ENCODE assay signal across 25 mouse cellular contexts in the genomic region with DNA sequence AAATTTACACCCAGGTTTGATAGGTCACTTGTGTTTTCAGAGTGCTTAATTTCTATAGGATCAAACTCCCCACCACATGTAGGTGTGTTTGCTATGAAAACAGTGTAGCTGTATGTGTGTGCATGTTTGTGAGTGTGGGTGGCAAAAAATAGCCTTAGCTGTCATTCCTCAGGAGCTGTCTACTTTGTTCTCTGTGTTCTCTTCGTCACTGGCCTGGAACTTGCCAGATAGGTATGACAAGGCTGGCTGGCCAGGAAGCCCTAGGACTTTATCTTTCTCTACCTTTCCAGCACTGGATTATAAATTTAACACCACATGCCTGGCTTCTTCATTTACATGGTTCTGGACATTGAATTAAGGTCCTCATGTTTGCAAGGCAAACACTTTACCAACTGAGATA. TPM values are rescaled to one million over a fixed set of nuclear protein-coding genes. Genes with fewer than 3 reads are reported as not detected.
DNase-seq lines count a peak whose midpoint lies in the region; ATAC-seq and TF ChIP-seq lines count a peak whose summit lies in the region.
"Had no signal": no experiment of that assay in that cellular context is flagged by ENCODE, and none has a peak within 500 bp of the region (broad histone marks: within the 10 kb centered on the region; RNA-seq: fewer than 3 reads in every experiment).

No protein-coding gene starts in this region.

- no peak for TF ChIP-seq EP300 in liver, postnatal 0 days (IDR thresholded peaks at IDR 0.05; ENCODE audit: low read depth)

- H3K4me3 ChIP-seq in heart, embryonic 11.5 days (ENCODE audit: low read depth, low read length), result no peak overlapping the region
- no peak overlapping the region for H3K4me3 ChIP-seq in liver, postnatal 0 days (ENCODE audit: low read depth, low read length)
- H3K4me3 ChIP-seq in liver, embryonic 12.5 days, result no peak overlapping the region
- no peak overlapping the region for H3K4me3 ChIP-seq in midbrain, embryonic 15.5 days
- H3K4me3 ChIP-seq: embryonic facial prominence, embryonic 13.5 days; forebrain, embryonic 13.5 days; gastrocnemius, adult 2 months; heart, embryonic 13.5 days; hindbrain, embryonic 10.5 days; intestine, embryonic 15.5 days had no signal

- H3K4me2 ChIP-seq in heart, embryonic 11.5 days, result no peak overlapping the region
- no peak overlapping the region for H3K4me2 ChIP-seq in liver, postnatal 0 days (ENCODE audit: low read depth, low read length)
- H3K4me2 ChIP-seq in liver, embryonic 12.5 days, result no peak overlapping the region
- H3K4me2 ChIP-seq in midbrain, embryonic 15.5 days, result no peak overlapping the region
- H3K4me2 ChIP-seq: embryonic facial prominence, embryonic 13.5 days; forebrain, embryonic 13.5 days; heart, embryonic 13.5 days; hindbrain, embryonic 14.5 days; intestine, embryonic 15.5 days had no signal

- no peak for ATAC-seq in heart, embryonic 11.5 days (replicated peaks; ENCODE audit: insufficient number of reproducible peaks, low FRiP score, low TSS enrichment)
- no peak for ATAC-seq in liver, postnatal 0 days
- no peak for ATAC-seq in liver, embryonic 12.5 days
- no peak for ATAC-seq in midbrain, embryonic 15.5 days (replicated peaks)
- ATAC-seq: CD4-positive, CD25-positive, alpha-beta regulatory T cell, adult 4 months; forebrain, embryonic 13.5 days; forebrain, postnatal 0 days; intestine, embryonic 15.5 days had no signal

- H3K36me3 ChIP-seq in heart, embryonic 11.5 days (ENCODE audit: control insufficient read depth, insufficient read depth, low read length), result peaks cover 3% of the 10 kb centered on the region; the same call in 1 of the 2 replicates
- 0 out of 2 replicates have a peak, but pooled peaks cover 6% of the 10 kb centered on the region for H3K36me3 ChIP-seq in liver, postnatal 0 days (replicated peaks; ENCODE audit: insufficient read depth, low read length)
- peaks cover 6% of the 10 kb centered on the region for H3K36me3 ChIP-seq in liver, embryonic 12.5 days
- H3K36me3 ChIP-seq in midbrain, embryonic 15.5 days (replicated peaks), result 0 out of 2 replicates have a peak, but pooled peaks cover 3% of the 10 kb centered on the region
- H3K36me3 ChIP-seq: intestine, embryonic 15.5 days had no signal

- no peak for TF ChIP-seq CTCF in liver, postnatal 0 days (IDR thresholded peaks at IDR 0.05; ENCODE audit: low read depth)

- intact Hi-C loops in heart, postnatal 14 days (cut with DNase I), result no loop called here

- 55% methylated on average over 1 of the region's 1 CpGs for WGBS in heart, embryonic 11.5 days (ENCODE audit: insufficient replicate concordance)
- 42% methylated on average over 1 of the region's 1 CpGs for WGBS in liver, postnatal 0 days (ENCODE audit: insufficient replicate concordance)
- WGBS in liver, embryonic 12.5 days (ENCODE audit: insufficient replicate concordance), result 37% methylated on average over 1 of the region's 1 CpGs
- 89% methylated on average over 1 of the region's 1 CpGs for WGBS in midbrain, embryonic 15.5 days

- DNase-seq in heart, adult 11 months, result peak; percentile 94
- no peak for DNase-seq in liver, postnatal 0 days
- peak; percentile 20 to 32 for DNase-seq in heart, postnatal 14 days
- DNase-seq in adrenal gland, adult 8-10 months, result no peak
- DNase-seq: adrenal gland, postnatal 10 days; B cell, adult 2 months; cerebellum, adult 18-20 months; cerebellum, adult 9-11 months; cerebellum, postnatal 36 days; forebrain, postnatal 0 days; gastrocnemius, adult 2 months; gastrocnemius, postnatal 25 days; kidney, adult 18-20 months had no signal

- H3K27me3 ChIP-seq in heart, embryonic 11.5 days (ENCODE audit: control insufficient read depth, insufficient read depth, low read length), result no peaks in the 10 kb centered on the region
- H3K27me3 ChIP-seq in liver, postnatal 0 days (ENCODE audit: insufficient read depth, low read length), result no peaks in the 10 kb centered on the region
- no peaks in the 10 kb centered on the region for H3K27me3 ChIP-seq in liver, embryonic 12.5 days (replicated peaks)
- H3K27me3 ChIP-seq in midbrain, embryonic 15.5 days (replicated peaks), result no peaks in the 10 kb centered on the region
- H3K27me3 ChIP-seq: embryonic facial prominence, embryonic 13.5 days; forebrain, embryonic 13.5 days; heart, embryonic 13.5 days; intestine, embryonic 15.5 days had no signal

- no peaks in the 10 kb centered on the region; the same call in 1 of the 2 replicates for H3K9me3 ChIP-seq in heart, embryonic 11.5 days (replicated peaks; ENCODE audit: control insufficient read depth, low read length)
- H3K9me3 ChIP-seq in liver, postnatal 0 days (ENCODE audit: low read length), result no peaks in the 10 kb centered on the region
- H3K9me3 ChIP-seq in liver, embryonic 12.5 days (replicated peaks), result no peaks in the 10 kb centered on the region
- no peaks in the 10 kb centered on the region for H3K9me3 ChIP-seq in midbrain, embryonic 15.5 days
- H3K9me3 ChIP-seq: embryonic facial prominence, embryonic 13.5 days; G1E; heart, embryonic 13.5 days; intestine, embryonic 15.5 days had no signal

- peaks cover 8% of the 10 kb centered on the region; the same call in 1 of the 2 replicates for H3K4me1 ChIP-seq in heart, embryonic 11.5 days (ENCODE audit: control insufficient read depth, insufficient read depth, low read length)
- peaks cover 37% of the 10 kb centered on the region for H3K4me1 ChIP-seq in liver, postnatal 0 days (ENCODE audit: insufficient read depth)
- H3K4me1 ChIP-seq in liver, embryonic 12.5 days, result peaks cover 22% of the 10 kb centered on the region
- H3K4me1 ChIP-seq in midbrain, embryonic 15.5 days, result 0 out of 2 replicates have a peak, but pooled peaks cover 9% of the 10 kb centered on the region
- H3K4me1 ChIP-seq: hindbrain, embryonic 10.5 days had no signal

- no peak overlapping the region for H3K27ac ChIP-seq in heart, embryonic 11.5 days (ENCODE audit: low read depth, low read length)
- peak overlapping the region; percentile 16; the same call in 1 of the 2 replicates for H3K27ac ChIP-seq in liver, postnatal 0 days (ENCODE audit: low read depth)
- no peak overlapping the region for H3K27ac ChIP-seq in liver, embryonic 12.5 days
- H3K27ac ChIP-seq in midbrain, embryonic 15.5 days, result no peak overlapping the region
- H3K27ac ChIP-seq: embryonic facial prominence, embryonic 13.5 days; forebrain, embryonic 13.5 days; gastrocnemius, adult 2 months; heart, embryonic 13.5 days; hindbrain, embryonic 10.5 days; hindbrain, embryonic 14.5 days; intestine, embryonic 15.5 days had no signal

- H3K9ac ChIP-seq in heart, embryonic 11.5 days (ENCODE audit: low read depth, low read length), result no peak overlapping the region
- H3K9ac ChIP-seq in liver, postnatal 0 days (replicated peaks), result no peak overlapping the region
- no peak overlapping the region for H3K9ac ChIP-seq in liver, embryonic 12.5 days
- no peak overlapping the region for H3K9ac ChIP-seq in midbrain, embryonic 15.5 days
- H3K9ac ChIP-seq: embryonic facial prominence, embryonic 13.5 days; forebrain, embryonic 13.5 days; forebrain, postnatal 0 days; heart, embryonic 13.5 days; hindbrain, embryonic 14.5 days; intestine, embryonic 15.5 days had no signal

RNA-seq across cellular contexts. Expression of a gene that starts 10.0 kb away (rescaled TPM):
- 117 and 124 TPM in 2 replicates for polyA plus RNA-seq in heart, embryonic 11.5 days (2014; fragmentation: Nextera tagmentation; extraction: Ambion mirVana)
- polyA plus RNA-seq in liver, postnatal 0 days (2015; fragmentation: Nextera tagmentation; extraction: Ambion mirVana), result 34.9 and 36.4 TPM in 2 replicates
- polyA plus RNA-seq in liver, embryonic 12.5 days (2016; fragmentation: Nextera tagmentation; extraction: Ambion mirVana), result 71.8 and 73.5 TPM in 2 replicates
- 10 to 100 TPM; 78.8 to 94.3 TPM for total RNA-seq in heart, postnatal 14 days (2021)
- polyA plus RNA-seq in midbrain, embryonic 15.5 days (2015; fragmentation: Nextera tagmentation; extraction: Ambion mirVana), result 184 and 186 TPM in 2 replicates
- total RNA-seq in adrenal gland, adult 8-10 months (2022), result 100 to 1,000 TPM; 104 to 126 (median 113) TPM

RNA-seq across cellular contexts. Expression of a gene that starts 30.1 kb away (rescaled TPM):
- 0.87 TPM in 2 replicates for polyA plus RNA-seq in heart, embryonic 11.5 days (2014; fragmentation: Nextera tagmentation; extraction: Ambion mirVana)
- 12.4 and 14.6 TPM in 2 replicates for polyA plus RNA-seq in liver, postnatal 0 days (2015; fragmentation: Nextera tagmentation; extraction: Ambion mirVana)
- 6.6 and 7.6 TPM in 2 replicates for polyA plus RNA-seq in liver, embryonic 12.5 days (2016; fragmentation: Nextera tagmentation; extraction: Ambion mirVana)
- total RNA-seq in heart, postnatal 14 days (2021), result 1 to 10 TPM; 1.3 to 1.4 TPM
- polyA plus RNA-seq in midbrain, embryonic 15.5 days (2015; fragmentation: Nextera tagmentation; extraction: Ambion mirVana), result 1.1 and 1.3 TPM in 2 replicates
- total RNA-seq in adrenal gland, adult 8-10 months (2022), result 1 to 10 TPM; 2.0 to 4.3 (median 3.8) TPM

RNA-seq across cellular contexts. Expression of a gene that starts 37.2 kb away (rescaled TPM):
- not detected in 2 replicates for polyA plus RNA-seq in heart, embryonic 11.5 days (2014; fragmentation: Nextera tagmentation; extraction: Ambion mirVana)
- 0.04 TPM in 1 of 2 replicates, not detected in the other for polyA plus RNA-seq in liver, postnatal 0 days (2015; fragmentation: Nextera tagmentation; extraction: Ambion mirVana)
- polyA plus RNA-seq in liver, embryonic 12.5 days (2016; fragmentation: Nextera tagmentation; extraction: Ambion mirVana), result 0.06 TPM in 1 of 2 replicates, not detected in the other
- 1 to 10 TPM in 1 of 2 experiments, under 1 TPM in 1; 0.88 to 2.0 TPM for total RNA-seq in heart, postnatal 14 days (2021)
- 0.09 and 0.35 TPM in 2 replicates for polyA plus RNA-seq in midbrain, embryonic 15.5 days (2015; fragmentation: Nextera tagmentation; extraction: Ambion mirVana)
- total RNA-seq in adrenal gland, adult 8-10 months (2022), result 1 to 10 TPM in 2 of 4 experiments, under 1 TPM in 2; 0.58 to 1.3 (median 1.0) TPM
- polyA plus RNA-seq: CD4-positive, CD25-positive, alpha-beta regulatory T cell, adult 4 months; kidney, embryonic 14.5 days had no signal

Comparison
In these comparisons a context has a peak if more than half of its experiments do, and no peak if none do; other contexts are left out.
1. DNase-seq: peak in heart, adult 11 months (single experiment) and heart, postnatal 14 days (2 of 2); none in liver, postnatal 0 days (single experiment) and adrenal gland, adult 8-10 months (single experiment).